Mouse (Mus musculus): ENCODE measurements at regions not wholly inside any gene's neighbourhood (a gene's known extent, or its start where the extent isn't known, plus 50 kb on each side); places are given as distances from the start of the nearest gene placed in this dataset.

GRCm38 (mm10) chr15:29680865-29681264, 491.5 kb upstream of the Ctnnd2 start:
- no peak for DNase-seq

DNA sequence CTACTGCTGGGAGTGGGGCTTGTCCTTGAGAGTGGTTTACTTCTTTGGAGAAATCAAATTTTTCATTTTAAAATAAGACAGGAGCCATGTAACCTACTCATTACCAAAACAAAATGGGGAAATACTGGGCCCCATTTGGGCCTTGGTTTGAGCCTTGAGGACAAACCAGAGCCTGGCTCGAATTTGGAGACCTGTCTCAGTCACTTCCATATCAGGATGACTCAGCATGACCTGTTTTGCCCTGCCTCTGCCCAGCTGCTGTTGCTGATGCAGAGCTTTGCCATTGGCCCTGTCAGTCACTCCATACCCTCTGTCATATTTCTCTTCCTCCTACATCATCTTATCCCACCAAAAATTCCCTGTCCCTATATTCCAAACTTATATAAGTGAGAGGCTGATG, 485.5 kb upstream of the Ctnnd2 start:
- DNase-seq: peak; percentile 1 to 15
